Mouse (Mus musculus) adipocyte (in vitro differentiated cells): ENCODE results near the gene Pex19.
A peak's percentile ranks its signal among the peaks of the same experiment; 100 is the strongest.

Experiments used
- DNase-seq: peaks from one replicate; pipeline ENCODE4 v3.0.0-alpha.2; 2016; ENCODE audit warnings: low spot score

Gene Pex19

GRCm38 (mm10) chr1:172133535-172133934, 7.0 kb downstream of the Pex19 start:
- DNase-seq: no peak

- DNase-seq: no peak
Measured at GRCm38 (mm10) chr1:172134072-172134471, 7.5 kb downstream of the Pex19 start.

DNA sequence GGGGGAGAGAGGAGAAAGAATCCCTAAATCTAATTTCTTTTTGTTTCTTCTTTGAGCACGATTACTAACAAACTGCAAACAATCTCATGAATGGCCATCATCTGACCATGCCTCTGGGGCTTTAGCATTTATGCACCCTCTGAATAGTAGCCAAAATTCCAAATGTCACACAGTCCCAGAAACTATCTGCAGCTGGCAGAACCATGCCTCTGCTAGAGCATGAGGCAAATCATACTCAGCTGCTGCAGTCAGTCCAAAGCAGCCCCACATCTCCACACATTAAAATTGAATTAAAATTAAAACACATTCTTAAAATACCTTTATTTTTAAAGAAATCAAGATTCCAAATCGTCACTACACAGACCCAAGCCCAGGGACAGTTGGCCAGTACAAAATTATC, 13.6 kb downstream of the Pex19 start:
- DNase-seq: peak; percentile 49

GRCm38 (mm10) chr1:172140825-172141224, 14.3 kb downstream of the Pex19 start:
- no peak for DNase-seq

GRCm38 (mm10) chr1:172141529-172141928, 15.0 kb downstream of the Pex19 start:
- no peak for DNase-seq

- DNase-seq: peak; percentile 60
Measured at GRCm38 (mm10) chr1:172143570-172143969, 17.0 kb downstream of the Pex19 start.

- peak; percentile 96 for DNase-seq
Measured at GRCm38 (mm10) chr1:172147835-172148278, 21.3 kb downstream of the Pex19 start, which contains the start of gene Dcaf8. Gene Dcaf8 (plus strand): TSS chr1:172148084.

GRCm38 (mm10) chr1:172148279-172148954, 21.9 kb downstream of the Pex19 start:
- DNase-seq: peak; percentile 80

- peak; percentile 56 for DNase-seq
Measured at GRCm38 (mm10) chr1:172148955-172149815, 22.6 kb downstream of the Pex19 start.

GRCm38 (mm10) chr1:172154536-172154935, 28.0 kb downstream of the Pex19 start:
- peak; percentile 35 for DNase-seq

DNA sequence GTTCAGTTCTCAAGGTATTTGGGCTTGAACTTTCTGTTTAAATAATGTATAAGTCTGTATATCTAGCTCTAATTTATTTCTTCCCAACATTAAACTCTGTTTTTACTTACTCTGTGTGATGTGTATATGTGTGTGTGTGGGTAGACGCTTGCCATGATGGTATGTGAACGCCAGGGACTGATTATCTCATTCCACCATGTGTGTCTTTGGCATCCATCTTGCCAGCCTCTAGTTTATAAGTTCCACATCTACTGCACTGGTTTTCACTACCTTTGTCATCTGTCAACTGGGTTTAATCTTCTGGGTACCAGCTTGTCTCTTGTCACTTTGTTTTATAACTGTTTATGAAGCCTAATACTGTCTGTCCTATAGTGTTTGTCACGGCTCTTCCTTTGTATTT, 29.0 kb downstream of the Pex19 start:
- no peak for DNase-seq

GRCm38 (mm10) chr1:172159970-172160369, 33.4 kb downstream of the Pex19 start:
- no peak for DNase-seq

- no peak for DNase-seq
Measured at GRCm38 (mm10) chr1:172160508-172160907, 34.0 kb downstream of the Pex19 start.

DNA sequence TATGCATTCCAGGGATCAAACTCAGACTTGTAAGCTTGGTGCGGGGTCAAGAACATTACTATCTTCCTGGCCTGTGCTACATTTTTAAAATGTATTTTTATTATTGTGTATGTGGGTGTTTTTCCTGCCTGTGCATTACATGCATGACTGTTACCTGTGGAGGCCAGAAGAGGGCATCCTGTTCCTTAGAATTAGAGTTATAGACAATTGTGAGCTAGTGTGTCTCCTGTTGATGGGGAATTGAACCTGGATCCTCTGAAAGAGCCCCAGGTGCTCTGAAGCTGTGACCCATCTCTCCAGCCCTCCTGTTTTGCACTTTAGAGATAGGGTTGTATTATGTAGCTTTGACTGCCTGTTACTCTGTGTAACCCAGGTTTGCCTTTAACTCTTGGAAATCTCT, 35.5 kb downstream of the Pex19 start:
- DNase-seq: no peak

- no peak for DNase-seq
Measured at GRCm38 (mm10) chr1:172162959-172163358, 36.4 kb downstream of the Pex19 start.

DNA sequence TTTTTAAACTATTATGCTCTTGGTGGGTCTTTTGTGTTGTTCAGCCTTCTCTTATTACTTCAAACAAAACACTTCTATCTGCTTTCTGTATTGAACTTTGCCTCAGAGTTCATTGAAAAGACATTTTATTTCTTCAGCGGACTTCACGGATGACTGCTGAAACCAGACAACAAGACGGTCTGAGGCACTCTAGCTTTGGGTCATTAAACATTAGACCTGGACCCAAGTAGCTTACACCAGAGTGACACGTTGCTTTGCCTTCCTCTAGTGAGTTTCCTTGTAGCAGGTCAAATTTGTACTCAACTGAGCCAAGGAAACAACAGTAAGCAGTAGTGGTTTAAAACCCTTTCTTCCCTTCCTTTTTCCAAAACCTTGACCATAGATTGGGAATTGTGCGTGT, 41.4 kb downstream of the Pex19 start:
- DNase-seq: no peak

GRCm38 (mm10) chr1:172169809-172170208, 43.3 kb downstream of the Pex19 start:
- no peak for DNase-seq

DNA sequence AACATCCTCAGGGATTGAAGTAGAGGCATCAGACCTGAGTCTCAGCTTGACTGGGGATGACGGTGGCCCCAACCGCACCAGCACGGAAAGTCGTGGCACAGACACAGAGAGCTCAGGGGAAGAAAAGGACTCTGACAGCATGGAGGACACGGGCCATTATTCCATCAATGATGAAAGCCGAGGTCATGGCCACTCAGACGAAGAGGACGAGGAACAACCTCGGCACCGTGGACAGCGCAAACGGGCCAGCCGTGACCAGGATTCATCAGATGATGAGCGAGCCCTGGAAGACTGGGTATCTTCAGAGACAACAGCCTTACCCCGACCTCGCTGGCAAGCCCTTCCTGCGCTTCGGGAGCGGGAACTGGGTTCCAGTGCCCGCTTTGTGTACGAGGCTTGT, 45.8 kb downstream of the Pex19 start:
- DNase-seq: no peak

DNA sequence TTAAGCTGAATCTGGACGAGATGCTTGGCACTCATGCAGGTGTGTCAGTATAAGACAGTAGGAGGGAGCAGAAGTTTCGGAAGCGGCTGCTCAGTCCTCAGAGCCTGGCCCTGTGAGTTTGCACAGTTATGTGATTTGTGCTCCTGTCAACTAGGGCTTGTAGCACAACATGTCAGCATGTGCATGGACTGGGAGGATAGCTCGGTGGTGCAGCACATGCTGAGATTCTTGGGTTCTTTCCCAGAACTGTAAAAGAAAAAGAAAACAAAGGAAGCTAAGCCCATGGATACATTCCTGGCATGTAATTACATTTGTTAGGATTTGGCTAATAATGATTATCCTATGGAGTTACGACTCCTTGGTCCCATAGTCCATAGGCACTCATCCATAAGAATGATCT, 46.6 kb downstream of the Pex19 start:
- DNase-seq: no peak

DNA sequence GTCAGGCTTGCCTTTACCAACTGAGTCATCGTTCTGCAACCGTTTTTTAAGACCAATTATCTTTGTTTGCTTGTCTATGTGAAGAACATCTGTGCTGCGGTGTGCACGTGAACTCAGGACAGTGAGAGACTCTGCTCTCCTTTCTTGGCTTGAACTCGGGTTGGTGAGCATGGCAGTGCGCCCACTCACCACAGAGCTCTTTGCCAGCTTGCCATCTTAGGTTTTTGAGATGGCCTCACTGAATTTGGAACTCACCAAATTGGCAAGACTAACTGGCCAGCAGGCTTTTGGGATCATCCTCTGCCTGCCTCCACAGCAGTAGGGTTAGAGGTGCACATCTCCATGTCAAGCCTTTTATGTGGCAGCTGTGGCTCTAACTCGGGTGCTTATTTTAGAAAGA, 51.2 kb downstream of the Pex19 start:
- no peak for DNase-seq

DNA sequence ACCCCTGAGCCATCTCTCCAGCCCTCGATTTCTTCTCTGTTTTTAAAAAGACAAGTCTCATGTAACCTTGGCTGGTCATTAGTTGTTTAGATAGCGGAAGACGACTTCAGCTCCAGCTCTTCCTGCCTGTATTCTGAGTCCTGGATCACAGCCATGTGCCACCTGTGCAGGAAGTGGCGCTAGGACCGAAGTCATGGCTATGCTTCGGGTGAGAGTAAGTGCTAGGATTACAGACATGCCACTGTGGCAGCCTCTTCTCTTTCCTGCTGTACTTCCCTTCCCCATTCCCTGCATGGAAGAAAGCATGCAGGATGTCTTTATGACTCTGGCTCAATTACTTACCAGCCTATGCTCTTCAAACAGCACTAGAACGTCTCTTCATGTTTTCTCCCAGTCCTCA, 52.5 kb downstream of the Pex19 start:
- DNase-seq: no peak

DNA sequence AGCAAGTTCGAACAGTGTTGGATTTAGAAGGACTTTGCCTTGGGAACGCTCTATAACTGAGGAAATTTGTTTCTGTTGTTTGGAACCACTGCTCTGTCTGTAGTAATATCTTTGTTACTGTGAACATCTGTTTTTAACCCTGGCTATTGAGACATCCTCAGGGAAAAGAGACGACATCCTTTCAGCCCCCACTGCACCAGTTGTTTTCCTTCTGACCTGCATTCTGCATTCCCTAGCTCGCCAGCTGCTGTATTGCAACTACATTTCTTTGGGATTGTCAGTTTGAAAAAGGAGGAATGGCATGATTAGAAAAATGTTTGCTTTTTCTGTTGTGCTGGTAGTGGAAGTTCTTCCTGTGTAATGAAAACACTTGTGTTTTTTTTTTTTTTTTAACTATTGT, 54.3 kb downstream of the Pex19 start:
- peak; percentile 76 for DNase-seq

DNA sequence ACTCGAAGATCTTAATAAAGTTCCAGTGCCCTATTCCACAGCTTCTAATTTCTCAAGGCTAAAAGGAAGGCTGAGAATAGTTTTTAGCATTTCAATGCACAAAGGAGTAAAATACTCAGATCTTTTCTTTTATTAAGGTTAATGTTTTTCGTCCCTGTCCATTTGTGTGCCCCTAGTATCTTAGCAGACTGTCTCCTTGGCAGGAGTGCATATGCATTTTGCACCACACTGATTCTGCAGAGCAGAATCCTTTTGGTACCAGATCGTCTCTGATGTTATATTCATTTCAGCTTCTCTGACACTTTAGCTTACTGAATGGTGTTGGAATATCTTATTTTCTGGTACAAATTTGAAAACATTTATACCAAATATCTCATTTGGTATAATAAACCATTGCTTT, 55.2 kb downstream of the Pex19 start:
- no peak for DNase-seq
